Mouse (Mus musculus) mouse embryonic stem cell (cell line): ENCODE data around the gene Doxl2.
"Not testable (repeated sequence)": the region's sequence is repeated elsewhere in the genome, so short reads cannot be mapped to it uniquely, and the experiment has no call there.

Experiments used
- in situ Hi-C, 2 experiments: fragments of 300-500 bp; cut with MboI; formaldehyde crosslinking; loops; 1 replicate in 1 of 2; 3 replicates in 1 of 2; pipeline ENCODE4 v1.14.3; 2019 to 2020; ENCODE audit warnings: low sequenced_read_pairs in 2 of 2, low pct_unique_long_range_greater_than_20kb in 1 of 2, mixed read lengths in 1 of 2; ENCODE audit not compliant: unreplicated experiment in 1 of 2

Doxl2 gene

DNA sequence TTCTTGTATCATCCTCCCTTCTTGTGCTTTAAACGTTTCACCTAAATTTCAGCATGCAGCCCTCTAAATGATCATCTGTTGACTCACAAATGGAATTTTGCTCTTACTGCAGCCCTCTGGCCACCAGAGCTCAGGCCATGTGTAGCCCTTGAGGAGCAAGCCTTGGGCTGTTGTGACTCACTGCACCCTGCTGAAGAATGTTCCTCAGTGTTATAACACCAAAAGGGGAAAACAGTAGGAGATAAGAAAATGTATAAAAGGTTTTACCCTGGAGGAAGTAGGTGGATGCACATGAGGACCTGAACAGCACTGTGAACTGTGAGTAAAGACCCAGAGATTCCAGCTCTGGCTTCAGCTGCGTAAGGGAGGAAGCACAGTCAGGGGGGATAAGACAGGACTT lies at the start of gene Doxl2:
Gene Doxl2, plus strand, starts transcription at position 301 of the 400 bp plus-strand sequence.
- in situ Hi-C loops: no loop called here

DNA sequence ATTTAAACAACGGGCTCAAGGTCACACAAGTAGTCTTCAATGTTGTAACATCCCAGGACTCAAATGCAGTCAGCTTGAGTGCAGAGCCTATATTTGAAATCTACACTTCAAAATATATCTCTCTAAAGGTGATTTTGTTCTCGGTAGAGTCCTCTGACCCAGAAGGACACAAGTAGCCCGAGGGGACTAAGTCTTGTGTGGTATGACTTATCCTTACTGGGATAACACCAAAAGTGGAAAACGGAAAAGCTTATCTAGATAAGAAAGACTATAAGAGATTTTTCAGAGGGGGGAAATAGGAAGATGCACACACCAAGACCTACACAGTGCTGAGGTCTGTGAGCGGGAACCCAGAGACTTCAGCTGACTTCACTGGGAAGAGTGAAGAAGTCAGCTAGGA lies 45.2 kb upstream of the Doxl2 start, which contains the start of gene 1600015I10Rik:
Gene 1600015I10Rik, plus strand, starts transcription at position 301 of the 400 bp plus-strand sequence.
- in situ Hi-C loops: no loop called here

DNA sequence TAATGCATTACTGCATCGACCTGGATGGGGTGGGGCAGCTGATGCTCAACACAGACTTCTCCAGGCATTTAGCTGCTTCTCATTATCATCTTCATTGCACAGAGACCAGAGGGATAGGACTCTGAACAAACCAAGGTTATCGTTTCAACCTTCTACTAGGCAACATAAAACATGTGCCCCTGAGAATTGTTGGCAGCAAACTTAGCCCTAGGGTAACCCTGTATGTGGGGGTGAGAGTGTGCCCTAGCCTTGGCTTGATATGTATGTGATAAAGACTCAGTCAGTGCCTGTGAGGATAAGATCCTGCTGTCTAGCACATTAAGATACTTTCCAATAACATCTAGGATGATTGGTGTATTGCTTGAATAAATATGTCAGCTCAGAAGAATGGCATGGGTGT lies 25.2 kb upstream of the Doxl2 start:
- in situ Hi-C loops: no loop called here

DNA sequence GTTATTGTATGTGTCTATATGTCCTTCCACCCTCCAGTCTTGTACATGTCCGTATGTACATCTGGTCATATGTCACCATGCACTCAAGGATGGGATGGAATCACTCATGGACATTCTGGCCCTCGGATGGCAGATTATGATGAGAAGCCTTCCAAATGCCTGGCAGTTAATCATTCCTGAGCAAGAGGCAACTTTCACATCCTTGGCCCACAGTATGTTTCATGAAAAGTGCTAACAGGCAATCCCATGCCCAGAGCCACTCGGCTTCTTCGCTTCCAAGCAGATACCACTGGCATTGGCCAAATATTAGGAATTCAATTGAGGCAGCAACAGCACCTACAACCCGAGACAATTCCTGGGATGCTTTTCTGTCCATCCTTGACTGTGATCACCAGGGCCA lies 24.1 kb upstream of the Doxl2 start:
- in situ Hi-C loops: no loop called here

DNA sequence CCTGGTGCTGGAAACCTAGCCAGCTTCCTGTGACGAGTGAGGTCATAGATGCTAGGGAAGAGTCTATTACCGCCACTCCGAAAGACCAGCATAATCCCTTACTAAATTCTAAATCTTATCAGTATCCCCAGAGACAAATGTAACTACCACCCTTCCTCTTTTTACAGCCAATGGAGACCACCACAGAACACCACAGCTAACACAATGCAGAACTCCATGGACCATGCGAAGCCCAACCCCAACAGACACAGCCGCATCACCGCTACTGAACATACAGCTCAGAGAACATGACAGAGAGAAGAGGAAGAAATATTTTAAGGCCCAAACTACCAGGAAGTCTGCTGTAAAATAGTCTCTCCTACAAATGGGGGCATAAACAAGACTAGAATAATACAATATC lies 23.1 kb upstream of the Doxl2 start:
- in situ Hi-C loops: no loop called here

DNA sequence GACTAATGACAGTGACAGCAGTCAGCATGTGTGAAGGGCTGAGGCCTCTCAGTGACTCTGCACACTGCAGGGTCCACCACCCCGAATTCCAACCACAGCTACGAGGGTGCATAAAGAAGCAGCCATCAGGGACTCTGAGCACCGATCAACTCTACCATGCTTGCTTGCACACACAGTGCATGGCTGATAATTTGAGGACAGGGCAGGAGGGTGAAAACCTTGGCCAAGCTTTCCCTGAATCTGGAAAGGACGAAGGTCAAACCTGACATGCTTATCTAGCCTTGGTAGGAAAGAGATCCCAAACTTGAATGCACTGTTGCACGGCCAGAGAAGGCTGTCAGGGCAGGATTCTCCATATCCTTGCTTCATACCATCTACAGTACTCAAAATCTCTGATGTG lies 21.5 kb upstream of the Doxl2 start:
- in situ Hi-C loops: no loop called here

DNA sequence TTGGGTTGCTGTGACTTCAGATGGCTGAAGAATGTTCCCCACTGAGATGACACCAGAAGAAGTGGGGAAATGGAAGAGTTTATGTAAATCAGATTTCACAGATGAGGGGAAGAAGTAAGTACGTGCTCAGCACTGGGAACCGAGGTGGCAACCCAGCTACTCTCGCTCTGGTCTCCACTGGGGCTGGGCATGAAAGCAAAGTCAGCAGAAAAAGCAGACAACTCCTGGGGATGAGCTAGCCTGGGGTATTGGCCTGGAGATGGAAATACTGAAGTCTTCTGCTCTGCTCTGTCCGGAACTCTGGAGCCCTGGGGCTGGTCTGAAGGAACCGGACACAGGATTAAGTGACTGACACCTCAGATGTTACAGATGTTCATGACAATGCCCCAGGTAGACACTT lies 20.6 kb upstream of the Doxl2 start:
- in situ Hi-C loops: no loop called here

DNA sequence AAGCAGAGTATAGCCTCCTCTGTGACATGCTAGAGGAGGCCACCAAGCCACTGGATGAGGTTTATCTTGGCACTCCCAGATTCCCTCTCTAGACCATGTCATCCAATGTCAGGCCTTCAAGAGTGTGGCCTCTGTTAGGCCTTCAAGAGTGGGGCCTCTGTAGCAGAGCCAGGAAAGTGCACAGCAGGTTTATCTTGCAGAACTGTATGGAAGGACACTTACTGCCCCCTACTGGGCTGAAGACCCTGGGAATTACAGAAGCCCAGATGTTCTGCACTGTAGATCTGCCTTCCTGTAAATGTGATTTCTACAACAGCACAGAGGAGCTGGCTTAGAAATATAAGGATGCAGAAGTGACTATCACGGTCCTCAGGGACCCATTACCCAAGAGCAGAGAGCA lies 19.8 kb upstream of the Doxl2 start:
- in situ Hi-C loops: no loop called here

DNA sequence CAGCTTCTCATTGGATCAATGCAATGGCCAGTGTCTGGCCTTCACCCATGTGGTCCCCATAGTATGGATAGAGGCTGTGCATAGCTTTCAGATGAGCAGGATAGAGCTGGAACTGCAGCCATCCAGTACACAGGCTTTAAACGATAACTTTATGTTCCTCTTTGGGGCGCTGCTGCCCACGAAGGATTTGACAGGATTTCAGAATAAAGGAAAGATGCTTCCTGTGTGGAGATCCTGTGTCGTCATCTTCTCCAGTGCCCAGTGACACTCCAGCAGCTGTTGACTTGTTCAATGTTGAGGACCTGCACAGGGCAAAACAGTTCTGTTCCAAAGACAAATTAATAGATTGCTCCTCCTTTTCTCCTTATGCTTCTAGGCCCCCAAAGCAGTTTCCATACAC lies 18.0 kb upstream of the Doxl2 start:
- in situ Hi-C loops: no loop called here

DNA sequence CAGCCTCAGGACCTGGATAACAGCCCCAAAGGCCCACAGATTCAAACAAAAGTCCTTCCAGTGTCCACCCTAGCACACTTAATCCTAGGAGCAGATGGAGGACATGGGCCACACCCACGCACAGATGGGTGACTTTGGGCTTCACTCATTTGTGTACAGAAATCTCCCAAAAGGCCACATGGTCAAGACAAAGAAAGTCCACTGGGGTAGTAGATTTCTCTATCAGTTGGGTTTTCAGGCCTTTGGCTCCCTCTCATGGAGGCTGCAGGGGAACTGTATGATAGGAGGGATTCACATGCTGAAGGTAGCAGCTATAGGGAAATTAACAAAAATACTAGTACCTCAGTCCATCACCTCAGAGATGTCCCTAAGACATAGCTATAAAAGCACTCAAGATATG lies 16.7 kb upstream of the Doxl2 start:
- in situ Hi-C loops: no loop called here

DNA sequence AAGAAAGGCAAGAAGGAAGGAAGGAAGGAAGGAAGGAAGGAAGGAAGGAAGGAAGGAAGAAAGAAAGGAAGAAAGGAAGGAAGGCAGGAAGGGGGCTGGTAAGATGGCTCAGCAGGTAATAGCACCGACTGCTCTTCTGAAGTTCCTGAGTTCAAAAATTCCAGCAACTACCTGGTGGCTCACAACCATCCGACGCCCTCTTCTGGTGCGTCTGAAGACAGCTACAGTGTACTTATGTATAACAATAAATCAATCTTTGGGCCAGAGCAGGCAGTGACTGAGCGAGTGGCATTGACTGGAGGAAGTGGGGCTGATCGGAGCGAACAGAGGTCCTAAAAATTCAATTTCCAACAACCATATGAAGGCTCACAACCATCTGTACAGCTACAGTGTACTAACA lies 15.6 kb upstream of the Doxl2 start:
- in situ Hi-C loops: not testable (repeated sequence)

DNA sequence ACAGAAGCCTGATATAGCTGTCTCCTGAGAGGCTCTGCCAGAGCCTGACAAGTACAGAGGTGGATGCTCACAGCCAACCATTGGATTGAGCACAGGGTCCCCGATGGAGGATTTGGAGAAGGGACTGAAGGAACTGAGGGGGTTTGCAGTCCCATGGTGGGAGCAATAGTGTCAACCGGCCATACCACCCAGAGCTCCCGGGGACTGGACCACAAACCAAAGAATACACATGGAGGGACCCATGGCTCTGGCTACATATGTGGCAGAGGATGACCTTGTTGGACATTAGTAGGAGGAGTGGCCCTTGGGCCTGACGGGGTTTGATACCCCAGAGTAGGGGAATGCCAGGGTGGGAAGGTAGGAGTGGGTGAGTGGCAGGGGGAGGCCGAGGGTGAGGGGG lies 8.1 kb upstream of the Doxl2 start:
- in situ Hi-C loops: not testable (repeated sequence)

DNA sequence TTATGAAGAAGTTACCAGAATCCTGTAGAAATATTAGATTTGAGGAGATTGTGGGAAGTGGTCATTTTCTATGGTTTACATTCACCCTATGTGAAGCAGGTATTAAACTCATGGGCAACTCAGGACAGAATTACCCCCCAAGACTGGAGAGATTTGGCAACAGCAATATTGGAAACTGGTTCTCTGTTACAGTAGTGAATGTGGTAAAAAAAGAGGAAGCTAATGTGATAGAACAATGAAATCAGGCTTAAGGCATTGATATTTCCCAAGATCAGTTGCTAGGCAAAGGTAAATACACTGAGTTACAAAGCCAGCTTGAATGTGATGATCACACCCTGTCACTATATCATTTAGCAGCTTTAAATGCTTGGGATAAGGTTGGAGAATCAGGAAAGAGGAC lies 6.9 kb upstream of the Doxl2 start:
- in situ Hi-C loops: no loop called here

DNA sequence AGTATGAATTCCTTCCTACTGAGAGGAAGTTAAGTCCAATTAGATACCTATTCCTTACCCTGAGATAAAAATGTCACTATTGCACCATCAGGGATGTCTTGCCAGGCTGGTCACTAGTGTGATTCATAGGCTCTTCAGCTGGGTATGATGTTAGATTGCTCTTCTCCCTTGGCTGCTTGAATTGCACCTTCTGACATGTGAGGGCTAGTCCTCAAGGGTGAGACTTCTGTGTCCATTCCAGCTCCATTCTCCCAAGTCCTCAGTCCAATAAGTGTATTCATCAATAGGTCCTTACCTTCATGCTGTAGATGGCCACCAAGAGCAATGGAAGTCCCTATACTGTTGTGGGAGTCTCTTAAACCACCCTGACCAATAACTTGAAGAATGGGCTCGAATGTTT lies 4.9 kb downstream of the Doxl2 start:
- in situ Hi-C loops: no loop called here

DNA sequence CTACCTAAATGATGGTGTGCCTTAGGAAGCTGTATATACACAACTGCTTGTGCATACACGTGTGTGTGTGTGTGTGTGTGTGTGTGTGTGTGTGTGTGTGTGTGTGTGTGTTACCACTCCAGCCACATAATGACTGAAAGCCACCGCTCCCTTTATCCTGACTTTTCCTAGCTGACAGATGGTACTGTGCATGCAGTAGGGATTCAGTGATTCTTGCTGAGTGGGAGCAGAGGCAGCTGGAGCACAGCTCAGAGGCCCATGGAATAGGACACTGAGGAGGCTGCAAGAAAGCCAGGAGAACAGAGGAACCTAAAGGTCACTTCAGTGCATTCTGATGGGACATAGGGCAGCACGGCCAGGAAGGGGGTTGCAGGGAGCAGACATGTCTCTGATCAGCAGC lies 7.5 kb downstream of the Doxl2 start:
- in situ Hi-C loops: no loop called here

DNA sequence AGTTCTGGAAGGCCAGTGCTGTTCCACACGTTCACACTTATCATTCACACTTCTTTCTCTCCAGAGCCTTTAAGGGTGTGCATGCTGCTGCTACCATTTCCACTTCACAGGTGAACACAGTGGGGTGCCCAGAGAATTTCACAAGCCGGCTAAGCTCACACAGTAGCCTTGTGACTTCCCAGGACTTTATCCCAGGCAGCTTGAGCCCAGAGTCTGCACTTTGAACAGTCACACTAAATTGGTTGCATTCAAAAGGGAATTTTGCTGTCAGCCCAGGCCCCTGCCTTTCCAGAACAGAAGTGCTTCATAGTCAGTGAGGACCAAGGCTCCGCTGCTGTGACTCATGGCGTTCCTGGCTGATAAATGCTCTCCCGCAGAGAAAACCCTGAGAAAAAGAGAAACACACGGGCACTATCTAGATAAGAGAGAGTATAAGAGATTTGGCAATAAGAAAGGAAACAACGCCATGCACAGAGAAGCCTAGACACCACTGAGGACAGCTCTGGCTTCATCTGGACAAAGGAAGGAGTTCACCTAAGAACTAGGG lies 11.8 kb downstream of the Doxl2 start, which contains the start of gene Svs1:
Gene Svs1, plus strand, starts transcription at position 418 of the 547 bp plus-strand sequence.
- in situ Hi-C loops: no loop called here

DNA sequence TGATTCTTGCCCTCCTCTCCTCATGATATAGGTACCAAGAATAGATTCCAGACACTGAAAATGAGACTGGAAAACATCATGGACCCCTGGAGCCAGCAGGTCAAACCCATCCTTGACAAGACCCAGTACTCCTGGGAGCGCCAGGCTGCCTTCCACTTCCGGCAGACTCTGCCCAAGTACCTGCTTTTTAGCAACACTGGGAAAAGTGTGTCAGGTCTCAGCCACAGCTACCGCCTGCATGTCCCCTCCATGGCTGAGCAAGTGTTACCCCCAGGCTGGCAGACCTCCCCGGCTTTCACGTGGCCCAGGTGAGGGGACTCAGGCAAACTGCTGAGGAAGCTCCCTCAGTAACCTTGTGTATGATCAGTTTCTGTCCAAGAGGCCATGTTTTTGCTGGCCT lies 15.2 kb downstream of the Doxl2 start:
- in situ Hi-C loops: no loop called here

DNA sequence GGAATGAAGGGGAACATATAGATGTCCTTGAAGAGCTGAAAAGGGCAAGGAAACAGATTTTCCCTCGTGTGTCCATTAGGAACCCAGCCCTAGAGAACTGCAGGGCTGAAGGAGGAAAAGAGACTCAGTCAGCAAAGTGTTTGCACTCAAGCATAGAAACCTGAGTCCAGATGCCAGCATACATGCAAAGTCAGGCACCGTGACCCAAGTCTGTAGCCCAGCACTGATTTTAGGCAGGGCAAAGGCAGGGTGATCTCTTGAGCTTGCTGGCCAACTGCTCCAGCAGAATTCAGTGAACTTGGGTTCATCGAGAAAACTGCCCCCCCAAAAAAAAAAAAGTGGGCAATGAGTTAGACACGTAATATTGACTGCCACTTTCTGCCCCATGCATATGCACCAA lies 17.2 kb downstream of the Doxl2 start:
- in situ Hi-C loops: no loop called here

DNA sequence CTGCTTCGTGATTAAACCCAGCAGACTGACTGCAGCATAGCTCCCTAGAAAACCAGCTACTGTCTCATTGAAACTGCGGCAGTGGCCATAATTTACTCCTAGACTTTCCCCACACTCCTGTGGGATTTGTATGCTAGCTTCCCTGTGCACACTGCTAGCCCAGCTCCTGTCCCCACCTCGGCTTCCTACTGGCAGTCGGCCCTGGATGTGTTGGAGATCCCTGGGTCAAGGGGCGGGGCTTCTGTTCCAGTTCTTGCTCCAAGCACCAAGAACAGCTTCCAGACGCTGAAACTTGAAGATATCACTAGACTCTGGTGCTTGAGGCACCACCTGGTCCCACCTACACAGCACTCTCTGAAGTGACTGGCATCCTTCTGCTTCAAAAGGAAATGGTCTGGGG lies 23.4 kb downstream of the Doxl2 start:
- in situ Hi-C loops: no loop called here

DNA sequence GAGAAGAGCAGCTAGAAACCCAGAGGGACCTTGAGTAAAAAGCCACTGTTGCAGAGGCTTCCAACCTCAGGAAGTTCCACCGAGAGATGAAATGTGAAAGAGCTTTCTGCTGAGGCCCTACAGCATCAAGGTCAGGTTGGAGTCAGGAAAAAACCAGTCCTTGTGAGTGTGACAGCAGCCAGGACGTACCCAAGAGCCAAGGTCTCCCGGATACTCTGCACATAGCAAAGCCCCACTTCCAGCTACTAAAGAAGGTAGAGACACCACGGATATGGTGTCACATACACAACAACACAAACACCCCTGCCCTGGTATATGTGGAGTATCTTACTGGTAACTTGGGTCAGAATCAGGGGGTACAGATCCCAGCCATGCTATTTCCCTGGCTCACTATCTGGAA lies 24.0 kb downstream of the Doxl2 start:
- in situ Hi-C loops: no loop called here

DNA sequence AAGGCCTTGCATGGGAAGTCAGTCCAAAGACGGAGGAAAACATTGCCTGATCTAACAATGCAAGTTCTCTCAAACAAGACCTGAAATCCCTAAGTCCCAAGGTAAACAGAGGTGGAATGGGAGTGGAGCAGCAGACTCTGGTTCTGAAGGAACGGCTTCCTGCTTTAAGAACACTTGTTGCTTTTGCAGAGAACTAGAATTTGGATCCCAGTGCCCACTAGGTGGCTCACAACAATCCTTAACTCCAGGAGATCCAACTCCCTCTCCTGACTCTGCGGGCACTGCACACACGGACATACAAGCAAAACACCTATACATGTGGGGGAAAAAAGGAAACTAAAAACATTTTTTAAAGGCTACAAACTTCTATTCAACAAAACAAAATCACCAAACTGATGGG lies 28.6 kb downstream of the Doxl2 start:
- in situ Hi-C loops: no loop called here
